Mouse (Mus musculus): ENCODE data around the gene Dnajc17. TPM values are rescaled to one million over a fixed set of nuclear protein-coding genes. Genes with fewer than 3 reads are reported as not detected.

Gene Dnajc17
- total RNA-seq, 1 experiment: 11.7 TPM

GRCm38 (mm10) chr2:119147160-119147678 lies 61.4 kb downstream of the Dnajc17 start:
- Histone ChIP-seq H3K36me3 (ENCODE audit: control insufficient read depth, insufficient read depth, low read length, poor library complexity, severe bottlenecking) (peaks cover 24% of the 10 kb centered on the region), H3K4me3 (ENCODE audit: insufficient read depth in 1 of 2, low read depth in 1 of 2, low read length in 2 of 2, poor library complexity in 1 of 2, severe bottlenecking in 1 of 2) (peak overlapping the region in 1 of 2 experiments; percentile 26; a peak in 2 of 4 replicates)
- in situ Hi-C loops (cut with MboI; ENCODE audit: low sequenced_read_pairs in 2 of 2, unreplicated experiment in 2 of 2): no loop called here

GRCm38 (mm10) chr2:119146435-119146834 lies 62.2 kb downstream of the Dnajc17 start:
- peaks cover 24% of the 10 kb centered on the region for H3K36me3 ChIP-seq (ENCODE audit: control insufficient read depth, insufficient read depth, low read length, poor library complexity, severe bottlenecking)
- no peak for DNase-seq (ENCODE audit: low read depth, low spot score)

More at GRCm38 (mm10) chr2:119147160-119147678, 61.4 kb downstream of the Dnajc17 start:
- Histone ChIP-seq H3K27ac (ENCODE audit: insufficient read depth, low read depth, low read length, poor library complexity, severe bottlenecking) (peak overlapping the region; percentile 17; the same call in 1 of the 2 replicates), H3K9ac (ENCODE audit: insufficient read depth, low read depth, low read length, poor library complexity, severe bottlenecking) (peak overlapping the region; percentile 38; the same call in 1 of the 2 replicates), H3K4me1 (ENCODE audit: control insufficient read depth in 2 of 2, insufficient read depth in 2 of 2, low read length in 2 of 2, poor library complexity in 1 of 2) (peaks cover 0 to 7% of the 10 kb centered on the region in 2 experiments; a peak in 2 of 4 replicates), H3K9me3 (ENCODE audit: control insufficient read depth, insufficient read depth, low read depth, low read length) (no peaks in the 10 kb centered on the region)
- TF ChIP-seq ZC3H11A (IDR thresholded peaks at IDR 0.05; ENCODE audit: borderline replicate concordance, low read depth, low read length) (no peak), MAFK (IDR thresholded peaks at IDR 0.05; ENCODE audit: insufficient read depth, low read depth, low read length) (no peak), CHD2 (IDR thresholded peaks at IDR 0.05; ENCODE audit: low read depth, low read length) (no peak), ZNF384 (IDR thresholded peaks at IDR 0.05; ENCODE audit: low read depth, low read length) (no peak), HCFC1 (IDR thresholded peaks at IDR 0.05; ENCODE audit: borderline replicate concordance, insufficient read depth, low read length) (no peak)
- DNase-seq (ENCODE audit: low read depth, low spot score): no peak

GRCm38 (mm10) chr2:119145199-119145598 lies 63.4 kb downstream of the Dnajc17 start:
- in situ Hi-C loops (cut with MboI; ENCODE audit: low sequenced_read_pairs in 2 of 2, unreplicated experiment in 2 of 2): no loop called here
- Histone ChIP-seq H3K4me1 (ENCODE audit: control insufficient read depth in 2 of 2, insufficient read depth in 2 of 2, low read length in 2 of 2, poor library complexity in 1 of 2) (peaks cover 0 to 7% of the 10 kb centered on the region in 2 experiments; a peak in 2 of 4 replicates), H3K36me3 (ENCODE audit: control insufficient read depth, insufficient read depth, low read length, poor library complexity, severe bottlenecking) (peaks cover 21% of the 10 kb centered on the region), H3K9me3 (ENCODE audit: control insufficient read depth, insufficient read depth, low read depth, low read length) (no peaks in the 10 kb centered on the region), H3K27ac (ENCODE audit: insufficient read depth, low read depth, low read length, poor library complexity, severe bottlenecking) (no peak overlapping the region; the same call in 1 of the 2 replicates), H3K4me3 (ENCODE audit: insufficient read depth in 1 of 2, low read depth in 1 of 2, low read length in 2 of 2, poor library complexity in 1 of 2, severe bottlenecking in 1 of 2) (no peak overlapping the region), H3K9ac (ENCODE audit: insufficient read depth, low read depth, low read length, poor library complexity, severe bottlenecking) (peak overlapping the region; percentile 18; the same call in 1 of the 2 replicates)
- no peak for TF ChIP-seq HCFC1 (IDR thresholded peaks at IDR 0.05; ENCODE audit: borderline replicate concordance, insufficient read depth, low read length)
- peak; percentile 46; the same call in 1 of the 2 replicates for TF ChIP-seq ZC3H11A (IDR thresholded peaks at IDR 0.05; ENCODE audit: borderline replicate concordance, low read depth, low read length)
- TF ChIP-seq MAFK (IDR thresholded peaks at IDR 0.05; ENCODE audit: insufficient read depth, low read depth, low read length): peak; percentile 95
- no peak for DNase-seq (ENCODE audit: low read depth, low spot score)

More at GRCm38 (mm10) chr2:119146435-119146834, 62.2 kb downstream of the Dnajc17 start:
- peaks cover 0 to 7% of the 10 kb centered on the region in 2 experiments; a peak in 2 of 4 replicates for H3K4me1 ChIP-seq (ENCODE audit: control insufficient read depth in 2 of 2, insufficient read depth in 2 of 2, low read length in 2 of 2, poor library complexity in 1 of 2)
- H3K4me3 ChIP-seq (ENCODE audit: insufficient read depth in 1 of 2, low read depth in 1 of 2, low read length in 2 of 2, poor library complexity in 1 of 2, severe bottlenecking in 1 of 2): no peak overlapping the region
- TF ChIP-seq ZNF384 (IDR thresholded peaks at IDR 0.05; ENCODE audit: low read depth, low read length): no peak
- H3K9ac ChIP-seq (ENCODE audit: insufficient read depth, low read depth, low read length, poor library complexity, severe bottlenecking): no peak overlapping the region
- in situ Hi-C loops (cut with MboI; ENCODE audit: low sequenced_read_pairs in 2 of 2, unreplicated experiment in 2 of 2): no loop called here
- H3K9me3 ChIP-seq (ENCODE audit: control insufficient read depth, insufficient read depth, low read depth, low read length): no peaks in the 10 kb centered on the region
- H3K27ac ChIP-seq (ENCODE audit: insufficient read depth, low read depth, low read length, poor library complexity, severe bottlenecking): no peak overlapping the region

GRCm38 (mm10) chr2:119136346-119136898 lies 72.2 kb downstream of the Dnajc17 start:
- TF ChIP-seq ZNF384 (IDR thresholded peaks at IDR 0.05; ENCODE audit: low read depth, low read length) (no peak), ZC3H11A (IDR thresholded peaks at IDR 0.05; ENCODE audit: borderline replicate concordance, low read depth, low read length) (no peak), CHD2 (IDR thresholded peaks at IDR 0.05; ENCODE audit: low read depth, low read length) (no peak), MAFK (IDR thresholded peaks at IDR 0.05; ENCODE audit: insufficient read depth, low read depth, low read length) (no peak), HCFC1 (IDR thresholded peaks at IDR 0.05; ENCODE audit: borderline replicate concordance, insufficient read depth, low read length) (no peak)
- Histone ChIP-seq H3K27ac (ENCODE audit: insufficient read depth, low read depth, low read length, poor library complexity, severe bottlenecking) (no peak overlapping the region), H3K9me3 (ENCODE audit: control insufficient read depth, insufficient read depth, low read depth, low read length) (no peaks in the 10 kb centered on the region), H3K36me3 (ENCODE audit: control insufficient read depth, insufficient read depth, low read length, poor library complexity, severe bottlenecking) (peaks cover 42% of the 10 kb centered on the region), H3K4me1 (ENCODE audit: control insufficient read depth in 2 of 2, insufficient read depth in 2 of 2, low read length in 2 of 2, poor library complexity in 1 of 2) (no peaks in the 10 kb centered on the region), H3K9ac (ENCODE audit: insufficient read depth, low read depth, low read length, poor library complexity, severe bottlenecking) (no peak overlapping the region), H3K4me3 (ENCODE audit: insufficient read depth in 1 of 2, low read depth in 1 of 2, low read length in 2 of 2, poor library complexity in 1 of 2, severe bottlenecking in 1 of 2) (no peak overlapping the region)
- DNase-seq (ENCODE audit: low read depth, low spot score): no peak
- in situ Hi-C loops (cut with MboI; ENCODE audit: low sequenced_read_pairs in 2 of 2, unreplicated experiment in 2 of 2): no loop called here

Other genes starting within 250 kb of the Dnajc17 start
- 5.2 and 6.3 TPM in 2 replicates for gene Ccdc32, start 179.4 kb downstream of the Dnajc17 start, total RNA-seq (2012; rRNA removed)
- gene Rpusd2, start 174.0 kb downstream of the Dnajc17 start, total RNA-seq (2012; rRNA removed): 20.8 and 23.4 TPM in 2 replicates
- 25.5 and 31.4 TPM in 2 replicates for gene Knl1, start 161.7 kb downstream of the Dnajc17 start, total RNA-seq (2012; rRNA removed)
- gene Rad51, start 96.0 kb downstream of the Dnajc17 start, total RNA-seq (2012; rRNA removed): 37.3 and 42.2 TPM in 2 replicates
- gene Rmdn3, start 51.8 kb downstream of the Dnajc17 start, total RNA-seq (2012; rRNA removed): 72.9 and 95.9 TPM in 2 replicates
- 12.7 and 14.1 TPM in 2 replicates for gene Gchfr, start 41.0 kb downstream of the Dnajc17 start, total RNA-seq (2012; rRNA removed)
- gene Gm14137, start 34.3 kb downstream of the Dnajc17 start, total RNA-seq (2012; rRNA removed): 0.37 and 0.45 TPM in 2 replicates
- gene Zfyve19, start 178 bp downstream of the Dnajc17 start, total RNA-seq (2012; rRNA removed): 15.7 and 19.8 TPM in 2 replicates
- gene Ppp1r14d, start 21.1 kb upstream of the Dnajc17 start, total RNA-seq (2012; rRNA removed): 0.95 and 1.6 TPM in 2 replicates
- gene Spint1, start 28.6 kb upstream of the Dnajc17 start, total RNA-seq (2012; rRNA removed): 80.3 and 167 TPM in 2 replicates
- gene Rhov, start 62.5 kb upstream of the Dnajc17 start, total RNA-seq (2012; rRNA removed): 1.8 and 1.9 TPM in 2 replicates
- 17.0 and 17.8 TPM in 2 replicates for gene Vps18, start 79.9 kb upstream of the Dnajc17 start, total RNA-seq (2012; rRNA removed)
- gene Dll4, start 117.0 kb upstream of the Dnajc17 start, total RNA-seq (2012; rRNA removed): 0.27 and 0.42 TPM in 2 replicates
- gene Chac1, start 142.4 kb upstream of the Dnajc17 start, total RNA-seq (2012; rRNA removed): 20.9 and 31.0 TPM in 2 replicates

Measured in ES-E14 (cell line).